Mouse (Mus musculus) heart, adult 11 months (tissue): ENCODE data around the gene Rdh16f1.
A peak's percentile ranks its signal among the peaks of the same experiment; 100 is the strongest.
"Not testable (repeated sequence)": the region's sequence is repeated elsewhere in the genome, so short reads cannot be mapped to it uniquely, and the experiment has no call there.

Experiments used
- DNase-seq: peaks from one replicate; pipeline ENCODE4 v3.0.0; 2022

Rdh16f1 gene

DNA sequence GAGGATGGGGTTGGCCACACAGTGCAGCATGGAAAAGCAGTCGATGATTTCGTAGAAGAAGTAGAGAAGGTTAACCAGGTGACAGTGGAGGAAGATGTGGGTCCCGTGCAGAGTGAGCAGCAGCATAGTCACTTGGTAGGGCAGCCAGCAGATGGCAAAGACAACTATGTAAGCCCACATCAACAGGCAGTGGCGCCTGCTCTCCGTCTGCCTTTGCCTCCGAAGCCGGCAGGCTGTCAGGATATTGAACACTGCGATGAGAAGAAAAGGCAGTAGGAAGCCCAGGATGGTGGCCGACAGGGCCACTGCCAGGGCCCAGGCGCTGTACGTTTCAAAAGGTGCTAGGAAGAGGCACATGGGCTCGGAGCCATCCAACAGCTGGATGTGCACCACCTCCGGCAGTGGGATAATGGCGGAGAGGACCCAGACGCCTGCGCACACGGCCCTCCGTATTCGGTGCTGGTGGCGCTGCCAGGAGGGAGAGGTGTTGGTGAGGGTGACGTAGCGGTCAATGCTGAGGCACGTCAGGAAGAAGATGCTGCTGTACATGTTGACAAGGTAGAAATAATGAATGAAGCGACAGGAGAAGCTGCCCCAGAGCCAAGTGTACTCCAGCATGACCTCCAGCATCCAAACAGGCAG, 9.3 kb upstream of the Rdh16f1 start:
- DNase-seq, result peak; percentile 92

DNA sequence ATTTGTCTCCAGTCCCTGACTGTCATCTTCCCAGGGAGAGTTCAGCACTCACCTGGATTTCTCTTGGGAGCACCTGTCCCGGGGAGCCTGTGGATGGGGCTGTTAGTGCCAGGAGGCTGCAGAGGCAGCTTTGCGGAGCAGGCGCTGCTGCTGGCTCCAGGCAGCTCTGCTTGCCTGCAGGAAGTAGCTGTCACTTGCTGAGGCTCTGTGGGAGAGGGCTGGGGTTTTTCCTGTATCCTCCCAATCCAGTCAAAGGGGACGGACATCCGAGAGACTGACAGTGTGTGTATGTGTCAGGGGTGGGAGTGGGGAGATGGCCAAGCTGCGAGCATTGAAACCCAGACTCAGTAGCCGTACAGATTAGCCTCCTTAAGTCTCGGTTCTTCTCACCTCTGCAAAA, 8.0 kb upstream of the Rdh16f1 start, which contains the start of gene Gpr182:
Gene Gpr182 (minus strand): TSS at position 185 of the 400 bp plus-strand sequence.
- peak; percentile 98 for DNase-seq

DNA sequence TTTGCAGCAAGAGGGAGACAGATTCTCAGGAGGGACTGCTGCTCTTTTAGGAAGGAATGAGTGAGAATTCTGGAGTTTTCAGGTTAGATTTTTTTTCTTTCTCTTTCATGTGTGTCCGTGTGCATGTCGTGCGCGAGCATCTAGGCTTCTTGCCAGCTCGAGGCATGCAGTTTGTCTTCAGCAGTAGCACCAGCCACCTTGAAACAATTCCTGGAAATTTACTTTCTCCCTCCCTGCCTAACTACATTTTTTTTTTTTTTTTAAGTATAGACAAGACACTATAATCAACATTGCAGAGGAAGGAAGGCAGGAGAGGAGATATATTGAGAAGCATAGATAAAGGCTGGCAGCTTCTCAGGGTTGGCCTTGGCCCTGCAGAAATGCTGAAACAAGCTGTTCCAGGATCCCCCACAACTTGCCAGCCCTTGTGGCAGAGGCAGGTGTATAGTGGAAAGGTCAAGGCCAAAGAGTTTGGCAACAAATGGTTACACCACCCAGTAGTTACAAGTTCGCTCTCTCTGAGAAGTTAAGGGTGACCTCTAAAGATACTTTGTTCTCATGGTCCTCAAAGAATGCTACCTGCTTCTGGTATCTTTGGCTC, 4.9 kb upstream of the Rdh16f1 start:
- peak; percentile 94 for DNase-seq

DNA sequence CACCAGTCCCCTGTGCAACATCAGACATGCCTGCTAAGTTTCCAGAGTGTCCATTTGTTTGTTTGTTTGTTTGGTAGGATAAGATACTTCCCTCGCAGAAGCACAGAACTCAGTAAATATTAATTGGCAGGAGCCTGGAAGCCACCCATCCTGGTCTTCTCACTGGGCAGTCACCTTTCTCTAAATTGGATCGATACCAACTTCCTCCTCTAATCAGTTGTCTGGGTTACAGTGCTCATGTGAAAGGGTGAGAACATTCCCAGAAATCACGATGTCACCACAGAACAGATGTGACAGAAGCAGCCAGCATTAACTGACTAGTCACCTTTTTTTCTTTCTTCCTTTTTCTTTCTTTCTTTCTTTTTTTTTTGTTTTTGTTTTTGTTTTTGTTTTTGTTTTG, 4.3 kb upstream of the Rdh16f1 start:
- DNase-seq, result peak; percentile 93

DNA sequence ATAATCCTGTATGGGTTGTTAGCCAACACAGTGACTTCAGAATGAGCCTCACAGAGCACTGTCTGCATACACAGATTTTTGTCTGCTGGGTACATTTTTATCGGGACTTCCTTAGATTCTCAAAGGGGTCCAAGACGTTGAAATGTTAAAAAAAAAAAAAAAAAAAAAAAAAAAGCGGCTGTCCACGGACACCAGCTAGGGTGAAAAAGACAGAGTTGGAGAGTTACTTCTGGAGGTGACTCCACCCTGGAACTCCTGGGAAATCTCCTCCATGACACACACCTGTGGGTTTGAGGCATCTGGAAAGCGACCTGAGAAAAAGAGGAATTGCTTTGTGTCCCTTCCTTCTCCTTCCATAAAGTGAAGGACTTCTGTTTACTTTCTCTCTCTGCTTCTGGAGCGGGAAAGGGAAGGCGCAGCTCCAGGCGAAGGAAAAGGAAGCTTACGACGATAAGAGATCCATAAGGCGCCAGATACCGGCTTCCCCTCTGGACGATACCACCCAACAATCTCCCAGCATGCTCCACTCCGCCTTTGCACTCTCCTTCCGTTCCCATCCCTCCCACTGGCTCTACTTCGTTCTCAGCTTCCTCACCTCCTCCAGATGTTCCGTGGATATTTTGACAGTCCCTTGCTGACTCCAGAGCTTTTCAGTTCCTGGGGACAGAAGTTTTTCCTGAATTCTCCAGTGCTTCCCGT, 3.7 kb upstream of the Rdh16f1 start:
- peak; percentile 97 for DNase-seq

DNA sequence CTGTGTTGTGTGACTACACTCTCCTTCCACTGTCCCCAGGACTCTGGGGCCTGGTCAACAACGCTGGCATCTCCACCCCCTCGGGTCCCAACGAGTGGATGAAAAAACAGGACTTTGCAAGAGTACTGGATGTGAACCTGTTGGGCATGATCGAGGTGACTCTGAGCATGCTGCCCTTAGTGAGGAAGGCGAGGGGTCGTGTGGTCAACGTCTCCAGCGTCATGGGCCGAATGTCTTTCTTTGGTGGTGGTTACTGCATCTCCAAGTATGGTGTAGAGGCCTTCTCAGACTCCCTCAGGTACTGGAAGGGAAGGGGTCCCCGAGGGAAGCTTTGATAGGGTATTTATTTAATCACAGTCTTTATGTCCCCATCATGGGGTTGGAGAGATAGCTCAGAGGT, 3.3 kb downstream of the Rdh16f1 start:
- peak; percentile 85 for DNase-seq

DNA sequence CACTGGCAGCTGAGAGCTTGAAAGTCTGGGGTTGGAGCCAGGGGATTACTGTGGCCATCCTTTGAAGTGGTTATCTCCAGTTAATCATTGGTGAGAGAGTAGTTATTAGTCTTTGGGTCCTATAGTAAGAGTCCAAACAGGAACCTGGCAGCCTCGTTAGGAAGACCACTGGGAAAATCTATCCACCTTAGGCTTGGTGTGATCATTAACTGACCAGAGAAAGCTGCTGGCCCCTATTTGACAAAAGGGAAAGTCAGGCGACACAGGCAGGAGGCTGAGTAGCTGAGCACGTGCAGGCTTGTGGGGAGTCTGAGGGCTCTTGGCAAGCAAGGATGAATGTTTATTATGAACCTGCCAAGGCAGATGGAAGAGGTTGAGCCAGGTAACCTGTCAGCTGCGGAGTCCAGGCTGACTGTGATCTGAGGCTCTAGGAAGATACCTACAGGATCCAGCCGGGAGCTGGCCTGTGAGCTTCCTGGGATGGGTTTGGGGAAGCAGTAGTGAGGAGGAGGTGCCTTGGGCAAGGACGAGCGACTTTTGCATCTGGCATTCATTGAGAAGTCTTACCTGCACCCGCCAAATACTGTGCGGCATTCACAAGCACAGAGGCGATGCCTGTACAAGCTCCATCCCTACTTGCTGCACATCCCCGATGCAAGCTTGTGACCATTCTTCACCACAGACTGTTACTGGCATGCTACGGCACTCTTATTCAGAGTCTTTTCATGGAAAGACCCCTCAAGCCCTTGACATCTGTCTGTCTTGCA, 4.5 kb downstream of the Rdh16f1 start:
- DNase-seq, result no peak

DNA sequence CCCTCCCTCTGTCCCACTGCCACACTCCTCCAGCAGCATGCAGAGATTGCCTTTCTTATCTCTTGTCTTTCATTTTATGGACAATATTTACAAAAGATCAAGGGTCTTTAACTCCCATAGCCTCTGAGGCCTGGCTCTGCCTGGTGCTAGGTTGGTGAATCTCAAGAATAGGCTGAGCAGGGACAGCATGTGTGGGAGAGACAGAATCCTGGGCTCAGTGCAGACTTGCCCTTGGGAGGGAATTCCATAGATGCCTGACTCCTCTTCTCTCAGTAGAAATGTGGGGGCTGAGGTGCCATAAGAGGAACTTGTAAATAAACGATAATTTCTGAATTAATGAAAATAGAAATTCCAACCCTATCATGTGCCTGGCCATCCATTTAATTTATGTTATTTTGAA, 7.0 kb downstream of the Rdh16f1 start:
- peak; percentile 7 for DNase-seq

DNA sequence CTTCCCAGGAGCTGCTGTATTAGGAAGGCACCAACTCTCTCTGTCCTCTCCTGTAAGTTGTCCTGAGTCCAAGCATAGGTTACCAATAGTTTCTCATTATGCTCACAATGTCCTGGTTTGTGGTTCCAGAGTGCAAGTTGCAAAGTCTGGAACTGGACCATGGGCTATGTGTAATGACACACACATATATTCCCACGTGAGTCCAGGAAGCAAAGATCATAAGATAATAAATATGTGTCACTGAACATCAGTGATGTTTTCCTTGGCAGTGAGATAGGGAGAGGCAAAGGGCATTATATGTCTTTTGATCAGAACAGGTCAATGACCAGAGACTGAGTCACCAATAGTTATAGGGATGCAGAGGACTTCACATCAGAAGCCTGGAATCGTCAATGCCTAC, 16.4 kb downstream of the Rdh16f1 start, which contains the start of gene Rdh9:
Gene Rdh9 (plus strand): TSS at position 376 of the 400 bp plus-strand sequence.
- DNase-seq, result no peak

DNA sequence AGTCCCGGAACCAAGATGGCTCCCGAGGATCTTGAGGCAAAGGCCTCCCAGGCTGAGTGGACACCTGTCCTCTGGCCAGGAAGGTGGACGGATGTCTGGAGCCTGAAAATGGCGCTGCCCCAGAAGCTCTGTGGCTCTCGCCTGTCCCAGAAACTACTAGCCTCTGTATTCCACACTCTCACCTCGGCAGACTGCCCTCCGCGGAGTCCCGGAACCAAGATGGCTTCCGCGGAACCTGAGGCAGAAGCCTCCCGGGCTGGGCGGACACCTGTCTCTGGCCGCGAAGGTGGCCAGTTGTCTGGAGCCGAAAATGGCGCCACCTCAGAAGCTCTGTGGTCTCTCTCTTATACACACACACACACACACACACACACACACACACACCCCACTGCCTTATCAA, 22.7 kb downstream of the Rdh16f1 start:
- DNase-seq, result peak; percentile 80

DNA sequence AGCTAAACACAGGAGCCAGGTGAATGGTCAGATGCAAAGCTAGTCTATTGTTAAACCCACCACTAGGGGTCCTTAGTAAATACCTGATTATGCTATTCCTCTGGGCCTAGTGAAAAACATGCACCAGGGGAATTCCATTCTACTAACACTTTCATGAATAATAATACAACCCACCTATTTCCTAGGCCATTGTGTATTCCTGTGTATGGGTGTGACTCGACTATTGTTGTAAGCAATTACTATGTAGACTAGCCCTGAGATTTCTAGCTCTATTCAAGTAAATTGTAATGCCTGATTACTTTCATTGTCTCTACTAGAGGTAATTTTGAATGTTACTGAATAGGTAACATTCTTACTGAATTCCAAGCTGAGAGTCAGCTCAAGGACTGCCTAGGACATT, 25.8 kb downstream of the Rdh16f1 start:
- DNase-seq, result not testable (repeated sequence)

DNA sequence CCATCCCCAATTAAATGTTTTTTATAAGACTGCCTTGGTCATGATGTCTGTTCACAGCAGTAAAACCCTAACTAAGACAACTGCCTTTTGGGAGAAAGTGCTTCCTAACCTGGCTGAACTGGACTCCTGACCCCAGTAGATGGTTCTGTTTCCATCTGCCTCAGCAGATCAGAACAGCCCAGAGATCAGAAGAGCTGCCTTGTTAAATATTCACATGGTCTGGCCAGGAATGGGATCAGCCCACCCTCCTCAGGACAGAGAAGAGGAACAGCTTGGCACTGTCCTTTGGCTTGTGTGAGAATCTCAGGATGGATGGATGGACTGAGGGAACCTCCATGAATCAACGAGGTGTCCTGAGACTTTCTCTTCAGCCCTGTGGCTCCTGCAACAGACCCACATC, 39.7 kb downstream of the Rdh16f1 start:
- DNase-seq, result peak; percentile 68

DNA sequence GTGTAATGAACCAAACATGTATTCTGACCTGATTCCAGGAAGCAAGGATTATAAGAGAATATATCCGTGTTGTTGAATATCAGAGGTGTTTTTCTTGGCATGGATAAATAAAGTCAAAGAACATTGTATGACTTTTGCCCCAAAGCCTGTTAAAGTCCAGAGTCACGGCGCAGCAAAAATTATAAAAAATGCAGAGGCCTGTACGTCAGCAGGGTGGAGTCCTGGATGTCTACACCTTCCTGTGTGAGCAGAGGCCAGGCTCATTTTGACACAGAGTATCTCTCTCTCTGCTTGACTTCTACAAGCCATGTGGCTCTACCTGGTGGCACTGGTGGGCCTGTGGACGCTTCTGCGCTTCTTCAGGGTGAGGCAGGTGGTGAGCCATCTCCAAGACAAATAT, 41.3 kb downstream of the Rdh16f1 start, which contains the start of gene Rdh16:
Gene Rdh16 (plus strand): TSS at position 262 of the 400 bp plus-strand sequence.
- DNase-seq, result peak; percentile 90

DNA sequence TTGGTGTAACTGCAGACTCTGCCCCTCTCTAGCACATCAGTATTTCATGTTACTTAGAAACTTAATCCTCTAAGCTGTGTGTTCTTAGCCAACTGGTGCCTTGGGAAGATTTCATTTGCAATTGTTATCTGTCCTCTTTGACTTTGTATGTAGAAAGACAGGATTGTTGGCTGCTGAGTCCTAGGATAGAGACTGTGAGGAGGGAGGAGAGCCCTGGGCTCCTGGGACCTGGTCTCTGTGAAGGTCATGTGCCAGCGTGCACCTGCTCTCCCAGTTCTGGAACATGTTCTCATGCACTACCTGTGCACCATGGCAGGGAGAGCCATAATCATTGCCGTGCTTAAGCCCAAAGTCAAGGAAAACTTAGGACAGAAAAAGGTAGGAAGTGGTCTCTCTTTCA, 42.0 kb downstream of the Rdh16f1 start:
- DNase-seq, result peak; percentile 62

DNA sequence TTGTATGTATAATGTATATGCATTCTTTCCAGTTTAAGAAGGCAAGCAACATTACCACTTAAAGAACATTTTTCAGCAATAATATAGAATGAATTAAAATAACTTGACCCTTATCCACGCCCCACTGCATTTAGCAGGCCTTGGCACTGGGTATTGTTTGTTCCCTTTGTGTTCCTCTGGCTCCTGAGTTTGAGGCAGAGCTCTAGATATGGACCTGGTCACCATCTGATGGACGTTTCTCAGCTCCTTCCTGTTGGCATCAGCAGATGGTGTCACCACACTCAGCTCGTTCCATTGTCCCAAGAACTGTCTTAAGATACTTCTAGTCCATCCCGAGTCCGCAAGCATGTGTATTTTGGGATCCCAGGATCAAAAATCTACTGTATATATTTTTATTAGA, 42.6 kb downstream of the Rdh16f1 start:
- DNase-seq, result peak; percentile 68

DNA sequence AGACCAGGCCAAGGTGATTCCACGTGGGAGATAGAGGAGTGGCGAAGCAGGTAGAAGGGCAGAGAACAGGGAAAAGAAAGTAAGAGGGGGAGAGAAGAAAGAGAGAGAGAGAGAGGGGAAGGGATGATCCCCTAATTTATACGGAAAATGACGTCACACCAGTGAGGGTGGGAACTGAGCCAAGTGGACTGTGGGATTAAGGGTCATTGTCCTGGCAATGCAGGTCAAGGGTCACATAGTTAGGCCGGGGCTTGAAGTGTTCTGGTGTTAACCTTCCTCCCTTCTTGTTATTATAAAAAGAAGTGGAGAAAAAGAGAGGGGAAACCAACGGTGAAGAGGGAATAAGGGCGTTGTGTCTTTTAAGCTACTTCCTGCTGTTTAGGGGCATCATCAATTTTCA, 44.8 kb downstream of the Rdh16f1 start:
- DNase-seq, result peak; percentile 40

DNA sequence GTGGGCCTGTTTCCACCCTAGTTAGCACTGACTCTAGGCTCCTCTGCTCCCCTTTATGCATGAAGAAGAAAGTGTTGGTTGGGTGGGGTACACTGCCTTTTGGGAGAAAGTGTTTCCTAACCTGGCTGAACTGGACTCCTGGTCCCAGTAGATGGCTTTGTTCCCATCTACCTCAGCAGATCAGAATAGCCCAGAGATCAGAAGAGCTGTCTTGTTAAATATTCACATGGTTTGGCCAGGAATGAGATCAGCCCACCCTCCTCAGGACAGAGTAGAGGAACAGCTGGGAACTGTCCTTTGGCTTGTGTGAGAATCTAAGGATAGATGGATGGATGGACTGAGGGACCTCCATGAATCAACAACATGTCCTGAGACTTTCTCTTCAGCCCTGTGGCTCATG, 56.3 kb downstream of the Rdh16f1 start:
- DNase-seq, result peak; percentile 45

DNA sequence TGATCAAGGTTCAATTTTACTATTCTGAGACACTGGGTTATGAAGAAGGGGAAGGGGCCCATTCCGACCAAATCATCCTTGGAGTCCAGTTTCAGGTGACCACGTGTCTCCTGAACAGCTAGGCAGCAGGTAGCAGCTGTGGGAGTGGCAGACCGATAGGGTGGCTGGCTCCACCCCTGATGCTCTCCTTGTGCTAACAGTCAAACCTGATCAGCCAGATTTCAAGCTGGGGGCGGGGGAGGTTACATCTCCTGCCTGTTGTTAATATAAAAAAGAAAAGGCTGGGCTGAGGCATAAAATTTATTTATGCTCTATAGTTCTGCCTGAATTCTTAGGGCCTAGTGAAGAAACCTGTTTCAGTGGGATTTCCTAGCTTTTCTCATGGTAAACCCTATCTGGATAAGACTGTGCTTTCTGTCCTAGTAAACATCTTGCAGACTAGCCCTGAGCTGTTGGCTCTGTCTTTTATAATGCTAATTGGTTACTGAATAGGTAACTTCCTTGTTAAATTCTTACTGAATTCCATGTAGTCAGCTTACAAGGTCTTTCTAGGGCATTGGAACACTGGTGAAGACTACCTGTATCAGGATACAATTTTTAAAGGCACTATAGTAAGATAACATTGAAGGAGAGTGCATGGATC, 57.8 kb downstream of the Rdh16f1 start:
- DNase-seq, result not testable (repeated sequence)

DNA sequence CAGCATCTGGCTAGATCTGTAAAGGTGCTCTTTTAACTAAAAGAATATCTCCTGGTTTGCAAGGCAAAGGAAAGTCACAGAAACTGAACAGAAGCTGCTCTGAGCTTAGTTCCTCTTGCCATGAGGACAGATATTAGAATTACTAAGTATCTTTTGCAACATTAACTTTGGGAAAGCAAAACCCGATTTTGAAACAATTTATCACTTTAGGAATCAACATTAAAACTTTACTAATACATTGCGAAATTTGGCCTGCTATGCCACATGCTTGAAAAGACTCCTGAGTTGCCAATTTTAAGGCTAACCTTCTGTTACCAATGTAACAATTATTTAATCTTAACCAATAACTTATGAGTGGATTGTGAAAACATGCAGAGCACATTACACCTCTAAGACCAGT, 62.2 kb downstream of the Rdh16f1 start:
- DNase-seq, result not testable (repeated sequence)

DNA sequence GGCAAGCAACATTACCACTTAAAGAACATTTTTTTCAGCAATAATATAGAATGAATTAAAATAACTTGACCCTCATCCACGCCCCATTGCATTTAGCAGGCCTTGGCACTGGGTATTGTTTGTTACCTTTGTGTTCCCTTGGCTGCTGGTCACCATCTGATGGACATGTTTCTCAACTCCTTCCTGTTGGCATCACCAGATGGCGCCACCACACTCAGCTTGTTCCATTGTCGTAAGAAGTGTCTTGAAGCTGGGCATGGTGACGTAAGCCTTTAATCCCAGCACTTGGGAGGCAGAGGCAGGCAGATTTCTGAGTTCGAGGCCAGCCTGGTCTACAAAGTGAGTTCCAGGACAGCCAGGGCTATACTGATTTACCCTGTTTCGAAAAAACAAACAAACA, 65.8 kb downstream of the Rdh16f1 start:
- DNase-seq, result peak; percentile 66

DNA sequence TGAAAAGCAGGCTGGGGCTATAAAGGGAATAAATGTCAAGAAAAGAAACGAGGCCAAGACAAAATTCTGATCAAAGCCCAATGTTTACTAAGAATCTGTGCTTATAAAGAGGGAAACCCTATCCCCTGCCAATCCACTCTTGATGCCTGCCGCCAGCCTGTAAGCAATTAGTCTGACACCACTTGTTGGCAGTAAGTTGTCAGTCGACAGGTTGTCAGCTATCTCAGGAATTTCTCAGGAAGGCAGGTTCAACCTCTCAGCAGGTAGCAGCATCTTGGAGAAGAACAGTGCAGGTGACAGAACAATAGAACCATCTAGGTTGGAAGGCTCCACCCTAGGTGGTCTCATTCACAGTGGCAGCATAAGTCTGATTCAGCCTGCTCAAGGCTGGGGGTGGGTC, 69.5 kb downstream of the Rdh16f1 start:
- DNase-seq, result peak; percentile 70

DNA sequence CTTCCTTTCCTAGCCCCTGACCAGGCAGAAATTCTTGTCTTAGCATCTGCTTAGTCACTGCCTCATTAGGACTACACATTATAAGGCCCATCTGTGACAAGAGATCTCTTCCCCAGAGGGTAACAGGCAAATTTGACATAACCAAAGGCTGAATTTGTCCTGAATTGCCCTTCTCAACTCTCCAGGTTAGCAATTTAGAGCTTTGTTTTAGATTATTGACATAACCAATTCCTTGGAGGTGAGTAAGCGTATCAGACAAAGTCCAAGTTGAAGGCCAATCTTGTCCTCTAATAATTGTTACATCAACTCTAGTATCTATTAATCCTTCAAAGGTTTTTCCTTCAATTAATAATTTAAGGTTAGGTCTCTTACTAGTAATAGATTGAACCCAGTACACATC, 74.6 kb downstream of the Rdh16f1 start:
- peak; percentile 46 for DNase-seq

DNA sequence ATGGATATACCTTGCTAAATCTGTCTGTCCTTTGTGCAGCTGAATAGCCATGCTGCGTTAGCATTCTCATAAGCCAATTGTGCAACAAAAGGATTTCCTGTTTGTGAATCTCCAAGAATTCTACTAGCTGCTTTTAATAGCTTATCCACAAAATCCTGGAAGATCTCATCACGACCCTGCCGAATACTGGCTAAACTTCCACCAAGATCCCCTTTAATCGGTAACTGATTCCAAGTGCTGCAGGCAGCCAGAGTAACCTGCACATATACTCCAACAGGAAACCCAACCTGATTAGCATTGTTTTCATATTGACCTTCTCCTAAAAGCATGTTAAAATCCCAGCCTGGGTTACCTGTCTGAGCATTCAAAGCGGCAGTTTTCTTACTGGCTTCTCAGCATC, 75.7 kb downstream of the Rdh16f1 start:
- DNase-seq, result no peak
